Mouse (Mus musculus) cerebellum, adult 2 months (tissue): ENCODE measurements around the gene Cyfip1.

Experiments
- CTCF ChIP-seq: fragments of 200-500 bp; IDR thresholded peaks from 2 replicates; pipeline ENCODE4 v1.5.1; 2011; ENCODE audit warnings: low read depth, mild to moderate bottlenecking, control low read depth, low read length, moderate library complexity, borderline replicate concordance; ENCODE audit not compliant: insufficient read depth
- POLR2A ChIP-seq: fragments of 200-500 bp; IDR thresholded peaks from 2 replicates; pipeline ENCODE4 v1.6.1; 2011; ENCODE audit warnings: low read length, control low read depth, borderline replicate concordance; ENCODE audit not compliant: insufficient read depth

DNA sequence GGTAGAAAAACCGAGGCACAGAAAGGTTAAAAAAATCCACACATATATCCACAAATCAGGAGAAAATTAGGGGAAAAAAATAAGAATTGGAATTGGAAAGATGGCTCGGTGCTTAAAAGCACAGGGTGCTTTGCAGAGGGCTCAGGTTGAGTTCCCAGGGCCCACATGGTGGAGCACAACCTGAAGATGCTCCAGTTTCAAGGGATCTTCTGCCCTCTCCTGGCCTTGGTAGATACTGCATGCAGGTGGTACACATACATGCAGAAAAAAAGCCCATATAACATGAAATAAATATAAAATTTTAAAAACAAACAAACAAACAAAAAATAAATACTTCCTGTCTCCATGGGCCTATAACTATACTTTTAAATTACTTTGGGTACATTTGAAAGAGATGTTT is 132.9 kb downstream of the Cyfip1 start:
- TF ChIP-seq POLR2A (no peak), CTCF (no peak)
